Mouse (Mus musculus): ENCODE measurements around the gene Inafm1.

- no peak for TF ChIP-seq CTCF (IDR thresholded peaks at IDR 0.05; ENCODE audit: borderline replicate concordance, control insufficient read depth, extremely low read depth, insufficient read depth, low read length, poor library complexity)
- no peak for TF ChIP-seq POLR2A (IDR thresholded peaks at IDR 0.05; ENCODE audit: control insufficient read depth, extremely low read depth, insufficient read depth, low read length, poor library complexity)
Observed at GRCm38 (mm10) chr7:16311453-16312004, 38.1 kb upstream of the Inafm1 start.

Data from thymus, adult 2 months (tissue).